Comparison of ENCODE assay signal across 8 mouse cellular contexts in the genomic region with DNA sequence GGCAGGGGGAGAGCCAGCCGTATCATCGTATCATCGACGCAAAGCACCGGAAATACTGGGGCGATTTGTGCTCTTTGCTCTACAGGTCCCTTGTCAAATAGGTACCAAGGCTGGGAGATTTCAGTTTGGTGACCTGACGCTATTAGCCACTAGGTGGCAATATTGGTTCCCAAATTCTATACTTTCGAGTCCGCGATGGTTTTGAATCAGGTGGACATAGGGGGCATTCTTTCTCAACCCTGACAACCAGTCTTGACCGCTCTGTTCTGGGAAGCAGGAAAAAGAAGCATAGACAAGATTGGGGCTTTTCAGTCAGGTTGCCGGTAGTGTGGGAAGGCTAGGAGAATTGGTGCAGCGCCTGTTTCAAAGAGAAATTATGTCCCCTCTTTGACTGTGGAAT. TPM values are rescaled to one million over a fixed set of nuclear protein-coding genes. Genes with fewer than 3 reads are reported as not detected.
DNase-seq lines count a peak whose midpoint lies in the region; ATAC-seq and TF ChIP-seq lines count a peak whose summit lies in the region.

No protein-coding gene starts in this region.

- H3K9ac ChIP-seq in embryonic facial prominence, embryonic 15.5 days, result 0 out of 2 replicates have a peak overlapping the region, but pooled peaks have one; percentile 6
- H3K9ac ChIP-seq in heart, embryonic 13.5 days, result peak overlapping the region; percentile 67
- H3K9ac ChIP-seq in kidney, postnatal 0 days (ENCODE audit: low read depth, low read length), result no peak overlapping the region
- H3K9ac ChIP-seq in liver, adult 2 months (ENCODE audit: low read depth, low read length), result peak overlapping the region; percentile 51; the same call in 1 of the 2 replicates

- 0 out of 2 replicates have a peak, but pooled peaks have one; percentile 35 for ATAC-seq in embryonic facial prominence, embryonic 15.5 days (ENCODE audit: insufficient number of reproducible peaks, low FRiP score, low TSS enrichment, low read depth)
- ATAC-seq in heart, embryonic 13.5 days (ENCODE audit: extremely low read depth, insufficient number of reproducible peaks, low FRiP score, low TSS enrichment), result no peak; the same call in 1 of the 2 replicates
- ATAC-seq in kidney, postnatal 0 days (replicated peaks; ENCODE audit: low FRiP score, low read depth), result peak; percentile 47; the same call in 1 of the 2 replicates

- H3K4me1 ChIP-seq in bone marrow macrophage, adult 2 months (ENCODE audit: control insufficient read depth, insufficient read depth, low read length), result peaks cover 16% of the 10 kb centered on the region
- H3K4me1 ChIP-seq in embryonic facial prominence, embryonic 15.5 days, result peaks cover 12% of the 10 kb centered on the region
- peaks cover 17% of the 10 kb centered on the region for H3K4me1 ChIP-seq in heart, embryonic 13.5 days
- H3K4me1 ChIP-seq in kidney, postnatal 0 days (replicated peaks; ENCODE audit: insufficient read depth, low read length), result 0 out of 2 replicates have a peak, but pooled peaks cover 4% of the 10 kb centered on the region
- H3K4me1 ChIP-seq in liver, adult 2 months (ENCODE audit: control insufficient read depth, insufficient read depth, low read length), result peaks cover 3% of the 10 kb centered on the region; the same call in 1 of the 2 replicates

- H3K4me3 ChIP-seq in bone marrow macrophage, adult 2 months (ENCODE audit: insufficient read depth, low read length), result peak overlapping the region; percentile 50
- peak overlapping the region; percentile 39 for H3K4me3 ChIP-seq in embryonic facial prominence, embryonic 15.5 days (replicated peaks)
- H3K4me3 ChIP-seq in heart, embryonic 13.5 days, result peak overlapping the region; percentile 46
- peak overlapping the region; percentile 17 for H3K4me3 ChIP-seq in kidney, postnatal 0 days (replicated peaks; ENCODE audit: low read depth, low read length)
- H3K4me3 ChIP-seq in liver, adult 2 months (ENCODE audit: insufficient read depth, low read depth, low read length), result peak overlapping the region; percentile 25; the same call in 1 of the 2 replicates
- no peak overlapping the region for H3K4me3 ChIP-seq in myocyte

- H3ac ChIP-seq in myocyte (ENCODE audit: control insufficient read depth, insufficient read length), result no peak overlapping the region

- no peaks in the 10 kb centered on the region for H3K9me3 ChIP-seq in embryonic facial prominence, embryonic 15.5 days (replicated peaks)
- no peaks in the 10 kb centered on the region for H3K9me3 ChIP-seq in heart, embryonic 13.5 days
- H3K9me3 ChIP-seq in kidney, postnatal 0 days (replicated peaks; ENCODE audit: low read length), result no peaks in the 10 kb centered on the region

- peak; percentile 58 to 74 for DNase-seq in CD8-positive naive resting alpha-beta T cell, adult 2 months (ENCODE audit: low read depth in 2 of 2, low spot score in 2 of 2)
- DNase-seq in kidney, postnatal 0 days (ENCODE audit: low spot score), result peak; percentile 89
- DNase-seq in liver, adult 2 months (ENCODE audit: extremely low read depth, low read depth, low spot score), result peak; percentile 60
- peak; percentile 66 to 80 for DNase-seq in spleen, postnatal 4 days (ENCODE audit: low spot score in 2 of 2)

- peak overlapping the region; percentile 72 for H3K4me2 ChIP-seq in embryonic facial prominence, embryonic 15.5 days (replicated peaks)
- H3K4me2 ChIP-seq in heart, embryonic 13.5 days, result peak overlapping the region; percentile 88
- peak overlapping the region; percentile 49 for H3K4me2 ChIP-seq in kidney, postnatal 0 days (ENCODE audit: low read length)
- peak overlapping the region; percentile 64 for H3K4me2 ChIP-seq in myocyte (ENCODE audit: low read depth)

- no peaks in the 10 kb centered on the region for H3K36me3 ChIP-seq in embryonic facial prominence, embryonic 15.5 days
- no peaks in the 10 kb centered on the region for H3K36me3 ChIP-seq in heart, embryonic 13.5 days
- H3K36me3 ChIP-seq in kidney, postnatal 0 days (ENCODE audit: insufficient read depth, low read length), result no peaks in the 10 kb centered on the region
- H3K36me3 ChIP-seq in liver, adult 2 months (ENCODE audit: control insufficient read depth, insufficient read depth, low read length), result no peaks in the 10 kb centered on the region
- H3K36me3 ChIP-seq in myocyte (ENCODE audit: control insufficient read depth, insufficient read depth), result no peaks in the 10 kb centered on the region

- peaks cover 5% of the 10 kb centered on the region; the same call in 1 of the 2 replicates for H3K27me3 ChIP-seq in embryonic facial prominence, embryonic 15.5 days
- peaks cover 20% of the 10 kb centered on the region; the same call in 1 of the 2 replicates for H3K27me3 ChIP-seq in heart, embryonic 13.5 days (replicated peaks)
- H3K27me3 ChIP-seq in kidney, postnatal 0 days (ENCODE audit: insufficient read depth, low read length), result no peaks in the 10 kb centered on the region
- no peaks in the 10 kb centered on the region for H3K27me3 ChIP-seq in liver, adult 2 months (ENCODE audit: control insufficient read depth, insufficient read depth, low read length)
- peaks cover 32% of the 10 kb centered on the region for H3K27me3 ChIP-seq in myocyte (ENCODE audit: control insufficient read depth, insufficient read depth, insufficient read length)

- no peak for TF ChIP-seq POLR2A in bone marrow macrophage, adult 2 months (IDR thresholded peaks at IDR 0.05; ENCODE audit: borderline replicate concordance, low read depth, low read length)
- no peak for TF ChIP-seq POLR2A in liver, adult 2 months (IDR thresholded peaks at IDR 0.05; ENCODE audit: extremely low read depth, insufficient read depth, low read length)
- no peak for TF ChIP-seq POLR2A in myocyte (IDR thresholded peaks at IDR 0.05; ENCODE audit: insufficient read length, low read depth)

- TF ChIP-seq CTCF in bone marrow macrophage, adult 2 months (IDR thresholded peaks at IDR 0.05; ENCODE audit: low read depth, low read length), result peak; percentile 36
- TF ChIP-seq CTCF in kidney, postnatal 0 days (IDR thresholded peaks at IDR 0.05; ENCODE audit: low read depth), result peak; percentile 89
- peak; percentile 12; the same call in 1 of the 2 replicates for TF ChIP-seq CTCF in liver, adult 2 months (IDR thresholded peaks at IDR 0.05; ENCODE audit: low read depth, low read length)

- no peak overlapping the region for H3K27ac ChIP-seq in bone marrow macrophage, adult 2 months (ENCODE audit: insufficient read depth, low read depth, low read length)
- no peak overlapping the region for H3K27ac ChIP-seq in embryonic facial prominence, embryonic 15.5 days (replicated peaks)
- H3K27ac ChIP-seq in heart, embryonic 13.5 days (replicated peaks), result no peak overlapping the region
- no peak overlapping the region for H3K27ac ChIP-seq in kidney, postnatal 0 days
- no peak overlapping the region for H3K27ac ChIP-seq in liver, adult 2 months (replicated peaks; ENCODE audit: insufficient read depth, low read depth, low read length)

- under 1% methylated on average over 13 of the region's 13 CpGs for WGBS in embryonic facial prominence, embryonic 15.5 days
- under 1% methylated on average over 13 of the region's 13 CpGs for WGBS in heart, embryonic 13.5 days
- WGBS in kidney, postnatal 0 days, result 1% methylated on average over 13 of the region's 13 CpGs
- WGBS in liver, adult 2 months, result under 1% methylated on average over 13 of the region's 13 CpGs

- no peaks in the 10 kb centered on the region for H3K79me2 ChIP-seq in liver, adult 2 months (ENCODE audit: control insufficient read depth, insufficient read depth, low read length)
- no peaks in the 10 kb centered on the region for H3K79me2 ChIP-seq in myocyte (ENCODE audit: control insufficient read depth, insufficient read depth)

TF ChIP-seq in myocyte, 11 proteins besides CTCF, POLR2A, EP300 and RAD21 (continues in another document):
- no peak for TF ChIP-seq REST (IDR thresholded peaks at IDR 0.05; ENCODE audit: insufficient read depth, insufficient read length)

RNA-seq across cellular contexts. Expression of a gene that starts 2.1 kb away (rescaled TPM):
- 0.87 and 0.90 TPM in 2 replicates for polyA plus RNA-seq in bone marrow macrophage, adult 2 months (2012; ENCODE audit: insufficient read depth, insufficient read length, missing spikeins)
- not detected in 2 replicates for polyA plus RNA-seq in embryonic facial prominence, embryonic 15.5 days (2015; fragmentation: Nextera tagmentation; extraction: Ambion mirVana)
- 0.11 TPM in 1 of 2 replicates, not detected in the other for polyA plus RNA-seq in heart, embryonic 13.5 days (2015; fragmentation: Nextera tagmentation; extraction: Ambion mirVana)
- not detected in 2 replicates for polyA plus RNA-seq in kidney, postnatal 0 days (2015; fragmentation: Nextera tagmentation; extraction: Ambion mirVana)
- total RNA-seq in liver, adult 2 months (2014; rRNA removed), result 5.6 and 7.9 TPM in 2 replicates
- polyA plus RNA-seq in liver, adult 2 months (2012; rRNA removed), result 12.4 and 12.9 TPM in 2 replicates
- not detected for polyA plus RNA-seq in myocyte (2012; fragmentation: generic; extraction: Trizol)

RNA-seq across cellular contexts. Expression of a gene that starts 15.5 kb away (rescaled TPM):
- not detected in 2 replicates for polyA plus RNA-seq in bone marrow macrophage, adult 2 months (2012; ENCODE audit: insufficient read depth, insufficient read length, missing spikeins)
- polyA plus RNA-seq in embryonic facial prominence, embryonic 15.5 days (2015; fragmentation: Nextera tagmentation; extraction: Ambion mirVana), result 0.23 and 0.28 TPM in 2 replicates
- polyA plus RNA-seq in heart, embryonic 13.5 days (2015; fragmentation: Nextera tagmentation; extraction: Ambion mirVana), result 0.16 and 0.18 TPM in 2 replicates
- polyA plus RNA-seq in kidney, postnatal 0 days (2015; fragmentation: Nextera tagmentation; extraction: Ambion mirVana), result 0.07 TPM in 1 of 2 replicates, not detected in the other
- total RNA-seq in liver, adult 2 months (2014; rRNA removed), result not detected in 2 replicates
- polyA plus RNA-seq in liver, adult 2 months (2012; rRNA removed), result not detected in 2 replicates
- 0.04 TPM for polyA plus RNA-seq in myocyte (2012; fragmentation: generic; extraction: Trizol)

RNA-seq across cellular contexts. Expression of a gene that starts 27.4 kb away (rescaled TPM):
- 226 and 268 TPM in 2 replicates for polyA plus RNA-seq in bone marrow macrophage, adult 2 months (2012; ENCODE audit: insufficient read depth, insufficient read length, missing spikeins)
- 130 and 132 TPM in 2 replicates for polyA plus RNA-seq in embryonic facial prominence, embryonic 15.5 days (2015; fragmentation: Nextera tagmentation; extraction: Ambion mirVana)
- 81.2 and 85.3 TPM in 2 replicates for polyA plus RNA-seq in heart, embryonic 13.5 days (2015; fragmentation: Nextera tagmentation; extraction: Ambion mirVana)
- polyA plus RNA-seq in kidney, postnatal 0 days (2015; fragmentation: Nextera tagmentation; extraction: Ambion mirVana), result 86.7 and 90.1 TPM in 2 replicates
- total RNA-seq in liver, adult 2 months (2014; rRNA removed), result 39.7 and 44.3 TPM in 2 replicates
- 39.0 and 49.1 TPM in 2 replicates for polyA plus RNA-seq in liver, adult 2 months (2012; rRNA removed)
- polyA plus RNA-seq in myocyte (2012; fragmentation: generic; extraction: Trizol), result 77.3 TPM

RNA-seq across cellular contexts. Expression of a gene that starts 28.1 kb away (rescaled TPM):
- polyA plus RNA-seq in bone marrow macrophage, adult 2 months (2012; ENCODE audit: insufficient read depth, insufficient read length, missing spikeins), result 30.2 and 32.8 TPM in 2 replicates
- polyA plus RNA-seq in embryonic facial prominence, embryonic 15.5 days (2015; fragmentation: Nextera tagmentation; extraction: Ambion mirVana), result 74.2 and 75.5 TPM in 2 replicates
- polyA plus RNA-seq in heart, embryonic 13.5 days (2015; fragmentation: Nextera tagmentation; extraction: Ambion mirVana), result 48.1 and 49.2 TPM in 2 replicates
- polyA plus RNA-seq in kidney, postnatal 0 days (2015; fragmentation: Nextera tagmentation; extraction: Ambion mirVana), result 102 TPM in 2 replicates
- 30.6 and 36.0 TPM in 2 replicates for total RNA-seq in liver, adult 2 months (2014; rRNA removed)
- polyA plus RNA-seq in liver, adult 2 months (2012; rRNA removed), result 36.7 and 39.0 TPM in 2 replicates
- polyA plus RNA-seq in myocyte (2012; fragmentation: generic; extraction: Trizol), result 36.3 TPM

Comparison
In these comparisons a context has a peak if more than half of its experiments do, and no peak if none do; other contexts are left out.
1. CTCF ChIP-seq: peak in every context shown above with its lines; median percentile 89 in kidney, postnatal 0 days; 36 in bone marrow macrophage, adult 2 months; 12 in liver, adult 2 months.